Mouse (Mus musculus) v-Abl transformed pro-B cells (cell line): Measurements from ENCODE around the gene Prkcb.

Experiments
- in situ Hi-C, 2 experiments: fragments of 400-800 bp; cut with MboI; formaldehyde crosslinking; loops; one replicate each; pipeline ENCODE4 v1.15.1; 2025; ENCODE audit not compliant: unreplicated experiment in 2 of 2

Gene Prkcb

DNA sequence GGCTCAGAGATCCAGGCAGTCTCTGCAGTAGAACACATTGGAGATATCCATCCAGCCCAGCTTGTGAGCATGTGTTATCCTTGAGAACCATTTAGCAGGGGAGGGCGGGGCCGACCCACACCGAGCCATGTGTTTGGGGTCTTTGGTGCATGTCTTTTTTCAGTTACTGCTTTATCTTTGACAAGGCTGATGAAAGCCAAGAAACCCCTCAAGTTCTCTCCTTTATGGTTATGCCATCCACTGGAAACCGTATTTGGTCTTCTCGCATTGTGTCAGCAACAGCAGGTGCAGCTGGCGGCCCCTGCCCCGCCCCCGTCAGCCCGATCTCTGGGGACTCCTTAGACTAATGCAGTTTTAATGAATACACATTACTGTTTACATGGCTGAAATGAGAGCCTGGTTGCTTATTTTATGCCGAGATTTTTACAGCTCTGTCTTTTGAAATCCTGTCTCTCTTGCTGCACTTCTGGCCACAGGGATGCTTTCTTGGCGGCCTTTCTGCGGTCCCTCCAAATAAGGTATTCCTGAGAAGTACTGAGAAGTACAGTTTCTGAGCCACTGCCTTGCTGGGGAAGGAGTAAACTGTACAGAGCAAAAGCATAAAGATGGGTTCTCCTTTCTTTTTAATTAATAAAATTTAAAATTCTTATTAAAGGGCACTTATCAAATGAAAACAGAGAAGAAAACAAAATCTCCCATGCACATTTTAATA is 64.2 kb downstream of the Prkcb start:
- in situ Hi-C loops, result loop anchor here (5.0 kb wide), 4 partner anchors 35 to 95 kb away; no protein-coding TSS in a partner anchor

DNA sequence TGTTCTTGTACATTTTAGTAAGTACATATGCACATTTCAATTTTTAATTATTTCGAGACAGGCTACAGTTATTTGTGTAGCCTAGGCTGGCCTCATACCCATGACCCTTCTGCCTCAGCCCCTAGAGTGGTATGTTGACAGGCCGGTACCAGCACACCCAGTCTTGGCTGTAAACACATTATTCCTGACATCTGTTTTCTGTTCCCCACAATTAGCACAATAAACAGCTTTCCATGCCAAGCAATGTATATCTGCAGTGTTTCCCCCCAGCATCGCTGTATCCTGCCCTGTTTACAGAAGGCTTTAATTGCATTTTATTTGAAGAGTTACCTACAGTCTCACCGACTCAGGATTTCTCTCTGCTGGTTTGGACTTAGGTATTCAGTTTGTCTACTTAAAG is 64.8 kb downstream of the Prkcb start:
- in situ Hi-C loops, result loop anchor here (5.0 kb wide), 4 partner anchors 34 to 94 kb away; no protein-coding TSS in a partner anchor

- in situ Hi-C loops, result no loop called here
Observed at GRCm38 (mm10) chr7:122356941-122357340, 68.4 kb downstream of the Prkcb start.

GRCm38 (mm10) chr7:122357847-122358246 is 69.3 kb downstream of the Prkcb start:
- in situ Hi-C loops, result no loop called here

DNA sequence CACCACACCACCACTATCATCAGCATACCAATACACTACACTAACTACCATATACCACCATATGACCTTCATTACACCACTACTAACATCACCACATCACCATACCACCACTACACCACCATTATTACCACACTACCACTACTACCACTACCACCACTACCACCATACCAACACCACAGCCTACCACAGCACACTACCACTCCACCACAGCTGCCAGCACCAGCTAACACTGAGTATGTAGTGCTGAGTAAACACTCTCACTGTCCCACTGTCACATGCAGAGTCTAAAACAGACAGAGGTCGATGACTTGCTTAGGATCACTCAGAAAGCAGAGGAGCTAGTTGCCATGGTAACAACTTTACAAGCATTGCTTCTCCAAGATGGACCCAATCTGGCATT is 78.1 kb downstream of the Prkcb start:
- in situ Hi-C loops, result no loop called here

- in situ Hi-C loops, result no loop called here
Observed at GRCm38 (mm10) chr7:122367303-122368007, 78.9 kb downstream of the Prkcb start.

- in situ Hi-C loops, result no loop called here
Observed at GRCm38 (mm10) chr7:122370488-122370887, 81.9 kb downstream of the Prkcb start.

GRCm38 (mm10) chr7:122371947-122372346 is 83.4 kb downstream of the Prkcb start:
- in situ Hi-C loops, result no loop called here

DNA sequence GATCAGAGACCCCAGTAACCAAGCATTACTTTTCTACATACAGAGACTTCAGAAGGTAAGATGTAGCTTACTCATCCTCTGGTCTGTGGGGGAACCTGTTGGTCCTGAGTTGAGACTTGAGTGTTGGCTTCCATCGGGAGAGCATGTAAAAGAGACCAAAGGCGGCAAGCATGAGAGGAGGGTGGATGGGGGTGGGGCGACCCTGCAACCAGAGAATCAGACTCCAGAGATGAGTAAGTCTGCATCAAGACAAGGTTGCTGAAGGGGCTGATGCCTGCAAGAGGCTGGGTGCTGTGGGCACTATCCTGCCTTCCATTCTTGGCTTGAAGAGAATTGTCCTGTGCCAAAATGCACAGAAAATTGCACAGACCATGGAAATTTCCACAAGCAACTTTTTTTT is 83.8 kb downstream of the Prkcb start:
- in situ Hi-C loops, result no loop called here

DNA sequence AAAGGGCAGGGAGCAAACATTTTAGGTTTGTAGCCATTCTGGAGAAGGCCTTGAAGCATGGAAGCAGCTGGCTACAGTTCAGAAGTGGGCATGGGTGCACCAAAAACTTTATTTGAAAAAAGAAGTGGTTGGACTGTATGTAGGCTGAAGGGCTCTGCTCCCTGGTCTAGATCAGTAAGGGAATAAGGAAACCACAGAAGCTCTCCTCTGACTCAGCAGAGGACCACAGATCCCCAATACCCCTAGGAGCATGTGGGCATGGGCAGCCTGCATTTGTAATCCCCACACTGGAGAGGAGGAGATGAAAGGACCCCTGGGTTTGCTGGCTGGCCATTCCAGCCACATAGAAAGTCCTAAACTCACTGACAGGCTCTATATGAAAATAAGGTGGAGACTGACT is 88.3 kb downstream of the Prkcb start:
- in situ Hi-C loops, result loop anchor here in 1 of 2 experiments (25.0 kb wide), 1 partner anchor 1515 kb away; no protein-coding TSS in a partner anchor

DNA sequence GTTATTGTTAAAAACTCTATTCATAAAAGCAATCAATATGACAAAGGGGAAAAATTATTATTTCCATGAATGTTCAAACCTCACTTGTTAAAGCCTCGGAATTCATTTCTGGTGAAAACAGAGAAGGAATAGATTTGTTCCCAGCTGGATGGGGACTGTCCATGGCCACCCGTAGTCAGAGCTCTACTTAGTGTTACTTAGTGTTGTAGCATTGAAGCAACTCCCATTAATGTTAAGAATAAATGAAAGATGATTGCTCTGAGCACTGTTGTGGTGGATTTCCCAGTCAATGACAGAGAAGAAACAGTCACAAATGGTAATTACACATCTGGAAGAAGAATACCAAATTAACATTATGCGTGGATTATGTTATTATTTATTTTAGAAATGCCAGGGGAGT is 89.4 kb downstream of the Prkcb start:
- in situ Hi-C loops, result loop anchor here in 1 of 2 experiments (25.0 kb wide), 1 partner anchor 1516 kb away; no protein-coding TSS in a partner anchor

DNA sequence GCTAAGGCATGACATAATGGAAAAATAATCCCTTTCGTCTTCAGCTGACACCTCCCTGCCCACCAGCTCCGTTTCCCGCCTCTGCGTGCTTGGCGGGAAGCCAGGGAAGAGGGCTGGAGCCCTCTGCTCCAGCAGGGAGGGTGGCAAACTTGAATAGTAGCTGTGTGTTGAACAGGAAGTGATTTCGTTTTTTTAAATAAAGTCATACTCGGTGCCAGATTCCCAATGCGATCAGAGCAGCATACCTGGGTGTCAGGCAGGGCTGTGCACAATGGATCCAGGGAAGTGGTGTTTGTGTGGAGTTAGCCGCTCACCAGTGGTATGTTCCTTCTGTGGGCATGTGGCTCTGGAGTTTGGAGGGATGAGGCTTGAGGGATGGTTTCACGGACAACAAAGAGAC is 89.9 kb downstream of the Prkcb start:
- in situ Hi-C loops, result loop anchor here in 1 of 2 experiments (25.0 kb wide), 1 partner anchor 1516 kb away; no protein-coding TSS in a partner anchor

DNA sequence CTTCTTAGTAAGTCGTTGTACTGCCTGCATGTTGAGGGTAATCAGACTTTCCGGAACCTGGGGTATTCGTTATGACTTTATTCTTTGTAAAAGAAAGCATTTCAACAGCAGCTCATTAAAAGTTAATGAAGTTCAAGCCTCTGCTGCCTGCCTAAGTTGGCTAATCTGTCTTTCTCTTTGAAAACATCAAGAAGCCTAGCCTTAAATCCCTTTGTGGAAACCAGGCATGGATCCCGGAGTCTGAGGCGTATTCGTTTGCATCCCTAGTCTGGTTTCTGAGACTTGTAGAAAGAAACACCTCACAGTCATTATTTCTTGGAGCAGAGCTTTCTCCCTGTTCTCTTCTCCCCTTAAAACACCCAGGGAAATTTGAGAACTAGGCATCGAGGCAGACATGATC is 90.7 kb downstream of the Prkcb start:
- in situ Hi-C loops, result loop anchor here in 1 of 2 experiments (25.0 kb wide), 1 partner anchor 1517 kb away; no protein-coding TSS in a partner anchor

DNA sequence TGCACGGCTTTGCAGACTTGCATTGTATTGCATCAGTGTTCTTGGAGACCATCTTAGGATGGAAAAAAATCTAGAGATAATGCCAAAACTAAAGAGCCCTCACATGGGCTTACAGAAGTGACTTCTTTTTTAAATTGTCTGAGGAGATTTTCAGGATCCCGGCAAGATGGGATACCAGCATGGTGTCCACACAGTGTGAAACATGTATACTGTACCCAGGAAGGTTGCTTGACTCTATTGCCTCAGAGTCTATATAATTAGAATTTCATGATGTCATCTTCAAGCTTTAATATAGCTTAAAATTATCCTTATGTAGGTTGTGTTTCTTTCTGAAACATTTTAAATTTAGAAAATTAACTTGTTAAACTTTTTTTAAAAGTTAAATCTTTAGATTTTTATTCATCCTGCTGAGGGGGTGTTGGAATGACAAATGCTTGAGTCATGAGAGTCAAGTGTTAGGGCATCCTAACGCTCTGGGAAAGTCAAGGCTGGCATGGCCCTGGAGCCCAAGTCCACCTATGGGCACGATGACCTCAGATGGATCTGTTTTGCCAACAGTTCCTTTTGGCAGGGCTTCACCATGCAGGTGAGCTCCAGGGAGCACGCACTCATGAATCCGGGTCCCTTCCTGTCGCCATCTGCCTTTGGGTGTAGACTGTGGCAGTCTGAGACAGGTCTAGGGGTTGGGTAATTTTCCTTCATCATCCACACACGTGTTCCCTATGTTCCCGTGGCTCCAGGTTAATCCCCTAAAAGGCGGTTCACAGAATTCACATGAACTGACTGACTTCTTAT is 92.0 kb downstream of the Prkcb start:
- in situ Hi-C loops, result loop anchor here in 1 of 2 experiments (25.0 kb wide), 1 partner anchor 1518 kb away; no protein-coding TSS in a partner anchor

GRCm38 (mm10) chr7:122381560-122381959 is 93.0 kb downstream of the Prkcb start:
- in situ Hi-C loops, result loop anchor here in 1 of 2 experiments (25.0 kb wide), 1 partner anchor 1519 kb away; no protein-coding TSS in a partner anchor

DNA sequence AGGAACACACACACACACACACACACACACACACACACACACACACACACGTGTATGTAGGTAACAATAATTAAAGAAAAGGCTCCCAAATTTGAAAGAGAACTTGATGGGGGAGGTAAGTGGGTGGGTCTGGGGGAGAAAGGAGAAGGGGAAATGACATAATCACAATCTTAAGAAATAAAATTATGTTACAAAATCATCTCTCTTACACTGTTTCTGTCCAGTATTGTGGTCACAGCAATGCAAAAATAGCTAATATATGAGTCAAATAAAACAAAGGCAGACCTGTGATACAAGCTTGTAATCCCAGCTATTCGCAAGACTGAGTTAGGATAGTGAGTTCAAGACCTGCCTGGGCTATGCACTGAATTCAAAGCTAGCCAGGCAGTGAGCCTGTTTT is 94.7 kb downstream of the Prkcb start:
- in situ Hi-C loops, result loop anchor here in 1 of 2 experiments (25.0 kb wide), 1 partner anchor 1521 kb away; no protein-coding TSS in a partner anchor

- in situ Hi-C loops, result loop anchor here (5.0 to 25.0 kb wide), 2 partner anchors 33 to 1523 kb away; no protein-coding TSS in a partner anchor
Observed at GRCm38 (mm10) chr7:122384891-122385290, 96.3 kb downstream of the Prkcb start.

GRCm38 (mm10) chr7:122386567-122386966 is 98.0 kb downstream of the Prkcb start:
- in situ Hi-C loops, result loop anchor here (5.0 to 25.0 kb wide), 2 partner anchors 34 to 1524 kb away; no protein-coding TSS in a partner anchor

DNA sequence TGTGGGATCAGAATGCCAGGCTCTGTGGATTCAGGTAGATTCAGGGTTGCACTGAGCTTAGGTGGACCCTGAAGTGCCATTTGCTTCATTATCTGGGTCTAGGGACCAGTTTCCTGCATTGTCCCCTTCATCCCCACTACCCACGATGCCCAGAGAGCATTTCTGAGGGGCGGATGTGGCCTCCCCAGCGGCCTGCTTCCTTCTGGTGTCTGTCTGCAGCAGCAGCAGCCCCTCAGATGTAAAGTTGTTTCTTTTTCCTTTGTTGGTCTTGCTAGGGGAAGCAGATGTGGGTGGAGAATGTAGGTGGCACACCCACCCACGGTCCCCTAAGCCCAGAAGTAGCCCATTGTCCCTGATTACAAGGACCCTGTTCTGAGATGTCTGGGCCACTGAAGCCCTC is 99.3 kb downstream of the Prkcb start:
- in situ Hi-C loops, result loop anchor here (5.0 to 25.0 kb wide), 2 partner anchors 36 to 1526 kb away; no protein-coding TSS in a partner anchor

DNA sequence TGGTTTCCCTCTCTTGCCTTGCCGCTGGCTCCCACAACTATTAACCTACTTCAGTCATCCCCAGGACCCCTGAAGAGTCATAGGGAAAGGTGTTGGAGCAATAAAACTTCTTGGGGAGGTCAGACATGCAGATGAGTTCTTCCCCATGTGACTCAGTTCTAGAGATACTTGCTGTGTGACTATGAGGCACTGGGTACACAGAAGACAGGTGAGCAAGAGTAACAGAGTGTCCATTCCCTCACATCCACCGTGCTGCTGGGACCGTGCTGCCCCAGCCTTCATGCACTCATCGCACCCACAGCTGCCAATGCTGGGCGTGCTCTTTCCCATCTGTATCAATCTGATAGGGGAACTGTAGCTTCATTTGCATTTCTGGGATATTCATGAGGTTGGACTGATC is 100.3 kb downstream of the Prkcb start:
- in situ Hi-C loops, result loop anchor here (5.0 to 25.0 kb wide), 2 partner anchors 37 to 1527 kb away; no protein-coding TSS in a partner anchor
